Mouse (Mus musculus) urinary bladder, adult 18-20 months (tissue): ENCODE measurements at regions not wholly inside any gene's neighbourhood (a gene's known extent, or its start where the extent isn't known, plus 50 kb on each side); places are given as distances from the start of the nearest gene placed in this dataset.

Experiments
- DNase-seq, 2 experiments: peaks; one replicate each; pipeline ENCODE4 v3.0.0; 2022; ENCODE audit warnings: low spot score in 2 of 2, mixed read lengths in 2 of 2

DNA sequence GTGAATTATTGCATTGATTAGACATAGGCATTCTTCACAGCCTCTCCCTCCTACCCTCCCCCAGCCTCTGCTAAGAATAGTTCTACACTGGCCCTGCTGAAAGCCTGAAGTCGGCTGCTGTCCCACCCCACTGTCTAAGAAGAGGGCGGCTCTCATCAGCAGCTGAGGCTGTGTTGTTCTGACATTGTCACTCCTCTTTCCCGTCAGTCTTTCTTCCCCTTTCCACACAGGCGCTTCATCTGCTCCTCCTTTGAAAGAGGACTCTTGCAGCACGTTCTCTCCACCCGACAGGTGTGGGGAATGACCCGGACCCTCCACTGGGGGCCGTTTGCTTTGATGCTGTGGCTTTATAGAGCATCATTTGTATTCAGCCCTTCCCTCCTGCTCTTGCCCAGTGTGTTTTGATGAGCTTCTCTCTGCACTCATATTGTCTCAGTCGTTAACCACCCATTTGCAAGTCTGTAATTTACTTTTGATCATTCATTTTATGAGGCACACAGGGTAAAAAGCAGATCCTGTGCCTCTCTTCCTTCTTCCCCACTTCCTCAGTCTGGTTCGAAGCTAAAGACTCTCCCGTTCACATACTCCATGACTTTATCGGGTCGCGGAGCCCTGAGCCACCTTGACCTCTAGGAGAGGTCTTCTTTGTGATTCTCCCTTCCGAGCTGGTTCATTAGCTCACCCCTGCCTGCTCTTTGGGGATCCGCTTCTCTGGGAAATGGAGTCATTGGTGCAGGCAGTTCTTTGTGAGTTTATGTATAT, 142.2 kb upstream of the Snx19 start:
- no peak for DNase-seq

DNA sequence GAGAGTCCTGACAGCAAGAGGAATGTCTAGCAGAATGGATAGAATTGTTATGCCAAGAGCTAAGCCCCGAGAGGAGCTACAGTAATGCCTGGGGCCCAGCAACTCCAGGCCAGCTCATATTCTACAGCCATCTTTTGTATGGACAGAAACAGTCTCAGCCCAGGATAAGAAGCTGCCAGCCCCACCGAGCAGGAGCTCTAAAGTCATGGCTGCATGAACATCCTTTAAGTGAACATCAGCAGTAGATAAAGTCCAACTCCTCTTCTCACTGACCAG, 141.6 kb upstream of the Snx19 start:
- DNase-seq, result no peak

DNA sequence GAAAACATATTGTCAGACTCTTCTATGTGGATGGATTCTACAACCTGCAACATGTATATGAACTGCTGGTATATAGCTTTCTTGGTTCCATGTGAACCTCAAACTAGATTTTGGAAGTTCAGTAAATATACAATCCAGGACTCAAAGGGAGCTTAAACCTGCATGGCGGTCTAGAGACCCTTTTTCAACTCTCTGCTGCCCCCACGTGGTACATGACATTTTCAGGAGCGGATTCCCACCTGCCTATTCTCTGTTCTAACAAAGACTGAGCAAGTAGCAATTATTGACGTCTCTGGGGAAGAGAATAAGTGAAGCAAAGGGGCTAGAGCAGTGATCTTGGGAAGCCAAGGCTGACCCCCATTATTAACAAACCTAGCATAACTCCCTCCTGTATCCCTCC, 127.1 kb upstream of the Snx19 start:
- peak in 1 of 2 experiments; percentile 12 for DNase-seq

GRCm38 (mm10) chr9:30308281-30308680, 118.6 kb upstream of the Snx19 start:
- DNase-seq, result no peak

DNA sequence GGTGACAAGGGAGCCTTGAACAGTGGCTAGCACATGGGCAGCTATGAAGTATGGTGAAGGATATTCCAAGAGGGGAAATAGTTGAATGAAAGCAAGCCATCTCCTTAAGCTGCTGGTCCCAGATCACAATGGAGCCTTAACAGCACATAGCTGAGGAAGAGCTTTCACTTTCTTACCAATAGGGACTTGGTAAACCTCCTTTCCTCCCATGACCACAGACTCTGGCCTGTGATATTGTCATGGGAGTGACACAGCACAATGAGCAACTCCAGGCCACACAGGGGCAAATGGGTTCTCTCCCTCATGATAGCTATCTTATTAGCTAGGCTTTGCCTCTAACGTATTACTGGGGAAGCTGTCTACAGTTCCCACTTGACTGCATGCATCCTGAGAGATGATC, 113.5 kb upstream of the Snx19 start:
- no peak for DNase-seq

DNA sequence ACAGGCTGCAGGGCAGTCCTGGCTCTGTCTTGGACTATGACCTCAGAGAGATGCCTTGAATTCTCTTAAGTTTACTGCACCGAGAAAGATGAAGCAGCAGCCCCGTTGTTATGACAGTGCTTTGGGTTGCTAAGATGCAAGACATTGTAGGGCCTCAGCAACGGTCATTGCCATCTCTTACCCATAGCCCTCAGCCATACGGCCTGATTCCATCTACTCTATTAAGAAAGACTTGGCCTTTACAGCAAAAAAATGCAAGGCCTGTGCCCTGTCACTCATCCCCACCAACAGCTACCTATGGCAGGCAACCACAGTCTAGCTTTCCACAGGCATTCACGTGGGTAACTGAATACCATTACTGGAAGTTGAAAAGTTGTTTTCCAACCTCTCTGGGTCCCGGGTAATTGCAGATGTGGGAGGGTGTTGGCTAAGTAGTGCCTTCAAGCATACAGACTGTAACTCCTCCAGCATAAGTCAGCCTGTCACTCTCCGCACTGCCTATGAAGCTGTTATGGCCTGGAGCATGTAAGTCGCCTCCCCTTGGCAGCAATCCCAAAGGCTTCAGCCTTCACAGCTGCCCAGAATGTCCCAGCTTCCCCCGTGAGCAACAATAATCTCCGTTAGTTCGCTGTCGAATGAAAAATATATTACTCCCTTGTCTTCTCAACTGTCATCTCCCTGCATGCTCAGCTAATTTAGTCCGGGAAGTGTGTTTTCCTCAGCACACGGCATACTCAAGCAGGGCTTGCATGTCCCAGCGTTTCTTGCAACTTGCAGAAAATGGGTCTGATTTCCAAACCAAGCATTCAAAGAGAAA, 112.3 kb upstream of the Snx19 start:
- DNase-seq, result no peak

GRCm38 (mm10) chr9:30315172-30315644, 111.7 kb upstream of the Snx19 start:
- DNase-seq, result no peak

- DNase-seq, result no peak
Measured at GRCm38 (mm10) chr9:30344866-30345265, 82.0 kb upstream of the Snx19 start.

- DNase-seq, result no peak
Measured at GRCm38 (mm10) chr9:30353965-30354364, 72.9 kb upstream of the Snx19 start.

DNA sequence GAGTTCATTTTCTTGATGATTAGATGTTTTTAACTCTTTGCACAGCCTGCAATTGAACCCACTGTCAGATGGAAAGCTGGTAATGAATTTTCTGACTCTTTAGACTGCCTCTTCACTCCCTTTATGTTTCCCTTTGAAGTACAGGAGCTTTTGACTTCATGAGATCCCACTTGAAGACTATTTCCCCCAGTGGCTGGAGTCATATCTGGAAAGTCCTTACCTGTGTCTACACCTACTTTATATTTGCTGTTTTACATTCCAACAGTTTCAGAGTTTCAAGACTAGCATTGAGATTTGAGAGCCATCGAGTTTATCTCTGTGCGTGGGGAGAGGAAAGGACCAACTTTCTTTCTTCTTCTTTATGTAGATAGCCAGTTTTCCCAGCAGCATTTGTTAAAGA, 71.3 kb upstream of the Snx19 start:
- DNase-seq, result no peak

GRCm38 (mm10) chr9:30369554-30370440, 57.1 kb upstream of the Snx19 start:
- no peak for DNase-seq

GRCm38 (mm10) chr9:30370789-30371188, 56.1 kb upstream of the Snx19 start:
- DNase-seq, result no peak

DNA sequence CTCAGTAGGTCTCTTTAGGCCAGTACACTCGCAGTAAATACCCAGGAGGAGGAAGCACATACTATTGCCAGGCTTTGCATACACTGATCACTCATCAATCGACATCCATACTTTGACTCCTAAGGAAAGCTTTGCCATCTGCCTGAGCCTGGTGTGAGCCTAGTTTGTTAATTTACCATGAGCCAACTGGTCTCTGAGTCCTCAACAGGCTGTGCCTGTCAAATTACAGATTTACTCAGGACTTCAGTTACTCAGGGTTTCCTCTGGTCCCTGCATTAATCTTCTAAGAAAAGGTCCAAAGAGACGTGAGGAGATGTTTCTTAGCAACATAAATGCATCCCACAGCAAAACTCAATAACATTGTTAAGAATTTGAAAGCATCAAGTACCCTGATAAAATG, 50.0 kb upstream of the Snx19 start:
- DNase-seq, result no peak
